Comparison of ENCODE assay signal across 10 mouse cellular contexts in genomic region chr15:97376081-97376742, GRCm38 (mm10).
DNase-seq lines count a peak whose midpoint lies in the region; ATAC-seq and TF ChIP-seq lines count a peak whose summit lies in the region.
"Had no signal": no experiment of that assay in that cellular context is flagged by ENCODE, and none has a peak within 500 bp of the region (broad histone marks: within the 10 kb centered on the region; RNA-seq: fewer than 3 reads in every experiment).

No protein-coding gene starts in this region.

- WGBS in hindbrain, embryonic 12.5 days, result 32% methylated on average over 7 of the region's 7 CpGs
- WGBS in hindbrain, embryonic 14.5 days, result 32% methylated on average over 7 of the region's 7 CpGs
- 49% methylated on average over 7 of the region's 7 CpGs for WGBS in heart, postnatal 0 days

- no peak for DNase-seq in hindbrain, embryonic 14.5 days (ENCODE audit: low spot score)
- DNase-seq in testis, postnatal 14 days (ENCODE audit: low spot score), result no peak
- no peak for DNase-seq in heart, postnatal 0 days (ENCODE audit: low spot score)
- no peak for DNase-seq in retina, embryonic 14.5 days (ENCODE audit: low spot score)
- DNase-seq in thymus, postnatal 4 days, result no peak
- DNase-seq in layer of hippocampus, postnatal 25 days (ENCODE audit: extremely low spot score in 1 of 2, low spot score in 1 of 2), result no peak
- DNase-seq: thymus, postnatal 14 days had no signal

- TF ChIP-seq CTCF in testis, adult 2 months (IDR thresholded peaks at IDR 0.05; ENCODE audit: control insufficient read depth, insufficient read depth, insufficient replicate concordance, low read depth, low read length), result no peak
- TF ChIP-seq CTCF in heart, postnatal 0 days (IDR thresholded peaks at IDR 0.05; ENCODE audit: low read depth), result no peak

- ATAC-seq in hindbrain, embryonic 12.5 days (ENCODE audit: low FRiP score), result no peak
- ATAC-seq in hindbrain, embryonic 14.5 days (ENCODE audit: low FRiP score), result no peak
- no peak for ATAC-seq in heart, postnatal 0 days (ENCODE audit: insufficient read depth, low read depth)

- no peak overlapping the region for H3K4me3 ChIP-seq in hindbrain, embryonic 12.5 days
- no peak overlapping the region for H3K4me3 ChIP-seq in hindbrain, embryonic 14.5 days (replicated peaks; ENCODE audit: low read length)
- H3K4me3 ChIP-seq in testis, adult 2 months (ENCODE audit: control insufficient read depth, low read depth, low read length), result peak overlapping the region; percentile 77; the same call in 1 of the 2 replicates
- H3K4me3 ChIP-seq in heart, postnatal 0 days (ENCODE audit: low read depth, low read length), result no peak overlapping the region
- H3K4me3 ChIP-seq: hindbrain, embryonic 13.5 days had no signal

- peaks cover 14% of the 10 kb centered on the region for H3K4me1 ChIP-seq in hindbrain, embryonic 12.5 days
- H3K4me1 ChIP-seq in hindbrain, embryonic 14.5 days (replicated peaks; ENCODE audit: control insufficient read depth, insufficient read depth, low read length), result peaks cover 6% of the 10 kb centered on the region; the same call in 1 of the 2 replicates
- peaks cover 10% of the 10 kb centered on the region for H3K4me1 ChIP-seq in testis, adult 2 months (ENCODE audit: control insufficient read depth, insufficient read depth, low read length)
- H3K4me1 ChIP-seq in heart, postnatal 0 days (ENCODE audit: control insufficient read depth, insufficient read depth), result 0 out of 2 replicates have a peak, but pooled peaks cover 4% of the 10 kb centered on the region

- H3K9me3 ChIP-seq in hindbrain, embryonic 12.5 days (replicated peaks), result no peaks in the 10 kb centered on the region
- H3K9me3 ChIP-seq in hindbrain, embryonic 14.5 days (ENCODE audit: control insufficient read depth, low read length), result no peaks in the 10 kb centered on the region
- H3K9me3 ChIP-seq in heart, postnatal 0 days (replicated peaks; ENCODE audit: control insufficient read depth, low read length), result no peaks in the 10 kb centered on the region
- H3K9me3 ChIP-seq: hindbrain, embryonic 13.5 days had no signal

- peak overlapping the region; percentile 24 for H3K4me2 ChIP-seq in hindbrain, embryonic 12.5 days (replicated peaks)
- no peak overlapping the region for H3K4me2 ChIP-seq in hindbrain, embryonic 14.5 days (replicated peaks)
- peak overlapping the region; percentile 49; the same call in 1 of the 2 replicates for H3K4me2 ChIP-seq in heart, postnatal 0 days (ENCODE audit: low read depth, low read length)

- no peak overlapping the region for H3K9ac ChIP-seq in hindbrain, embryonic 12.5 days
- no peak overlapping the region for H3K9ac ChIP-seq in hindbrain, embryonic 14.5 days
- no peak overlapping the region for H3K9ac ChIP-seq in heart, postnatal 0 days (replicated peaks; ENCODE audit: low read depth, low read length)
- H3K9ac ChIP-seq: hindbrain, embryonic 13.5 days had no signal

- no peak for TF ChIP-seq EP300 in heart, postnatal 0 days (IDR thresholded peaks at IDR 0.05; ENCODE audit: low read depth)

- peaks cover 16% of the 10 kb centered on the region; the same call in 1 of the 2 replicates for H3K27me3 ChIP-seq in hindbrain, embryonic 12.5 days
- no peaks in the 10 kb centered on the region for H3K27me3 ChIP-seq in hindbrain, embryonic 14.5 days (ENCODE audit: control insufficient read depth, insufficient read depth, low read length)
- H3K27me3 ChIP-seq in testis, adult 2 months (ENCODE audit: control insufficient read depth, insufficient read depth, low read length), result no peaks in the 10 kb centered on the region; the same call in 1 of the 2 replicates
- no peaks in the 10 kb centered on the region; the same call in 1 of the 2 replicates for H3K27me3 ChIP-seq in heart, postnatal 0 days (ENCODE audit: control insufficient read depth, insufficient read depth, low read length)

- no peaks in the 10 kb centered on the region for H3K36me3 ChIP-seq in hindbrain, embryonic 12.5 days
- H3K36me3 ChIP-seq in hindbrain, embryonic 14.5 days (replicated peaks; ENCODE audit: control insufficient read depth, insufficient read depth), result no peaks in the 10 kb centered on the region
- no peaks in the 10 kb centered on the region for H3K36me3 ChIP-seq in testis, adult 2 months (ENCODE audit: control insufficient read depth, insufficient read depth, low read length)
- no peaks in the 10 kb centered on the region for H3K36me3 ChIP-seq in heart, postnatal 0 days (replicated peaks; ENCODE audit: control insufficient read depth, insufficient read depth, low read length)
- H3K36me3 ChIP-seq: hindbrain, embryonic 13.5 days had no signal

- H3K27ac ChIP-seq in hindbrain, embryonic 12.5 days, result no peak overlapping the region
- no peak overlapping the region for H3K27ac ChIP-seq in hindbrain, embryonic 14.5 days
- peak overlapping the region; percentile 84 for H3K27ac ChIP-seq in testis, adult 2 months (ENCODE audit: control insufficient read depth, insufficient read depth, low read depth, low read length)
- 0 out of 2 replicates have a peak overlapping the region, but pooled peaks have one; percentile 11 for H3K27ac ChIP-seq in heart, postnatal 0 days (ENCODE audit: low read depth)
- H3K27ac ChIP-seq: hindbrain, embryonic 13.5 days had no signal

- no peak for TF ChIP-seq POLR2A in testis, adult 2 months (IDR thresholded peaks at IDR 0.05; ENCODE audit: control insufficient read depth, low read depth, low read length)

Comparison
In these comparisons a context has a peak if more than half of its experiments do, and no peak if none do; other contexts are left out.
1. H3K27ac ChIP-seq: peak in testis, adult 2 months (single experiment) and heart, postnatal 0 days (single experiment); none in hindbrain, embryonic 12.5 days (single experiment) and hindbrain, embryonic 14.5 days (single experiment).